Mouse (Mus musculus): Measurements from ENCODE around the gene Selenoi.

DNA sequence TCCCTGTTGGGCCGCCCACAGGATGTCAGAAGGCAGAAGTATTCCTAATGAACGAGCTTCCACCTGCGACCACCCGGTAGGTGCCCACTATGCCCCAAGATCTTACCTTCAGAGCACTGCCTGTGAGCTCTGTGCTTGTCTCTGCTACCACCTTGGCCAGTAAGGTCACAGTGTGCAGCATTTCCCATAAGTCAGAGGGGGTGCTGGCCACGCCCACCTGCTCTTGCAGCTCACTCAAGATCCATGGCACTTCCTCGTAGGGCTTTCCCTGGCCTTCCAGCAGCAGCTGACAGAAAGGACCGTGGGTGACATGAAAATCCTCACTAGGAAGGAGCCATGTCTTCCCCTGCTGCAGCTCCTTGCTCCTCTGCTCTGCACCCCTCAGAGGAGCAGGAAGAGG is 34.1 kb upstream of the Selenoi start:
- no peak for TF ChIP-seq POLR2A (IDR thresholded peaks at IDR 0.05; ENCODE audit: borderline replicate concordance, extremely low read depth, insufficient read depth, insufficient read length, poor library complexity, severe bottlenecking)
- no peak for TF ChIP-seq CTCF (IDR thresholded peaks at IDR 0.05; ENCODE audit: borderline replicate concordance, extremely low read depth, insufficient read depth, insufficient read length)
